Mouse (Mus musculus) megakaryocyte progenitor cell, adult 5-6 weeks (primary cell): Measurements from ENCODE around the gene Rreb1. TPM values are rescaled to one million over a fixed set of nuclear protein-coding genes. Genes with fewer than 3 reads are reported as not detected.
A peak's percentile ranks its signal among the peaks of the same experiment; 100 is the strongest.

ENCODE experiments used
- ATAC-seq: replicated peaks from 2 replicates; pipeline ENCODE4 v1.8.0; 2016; ENCODE audit warnings: mild to moderate bottlenecking, moderate TSS enrichment, inconsistent platforms; ENCODE audit not compliant: poor library complexity
- total RNA-seq, 2 experiments: library from RNA; stranded (forward) in 1 of 2; stranded (reverse) in 1 of 2; fragments of 157-497, 149-512 nt in 1 of 2; fragments of 200-1000 nt in 1 of 2; gene quantifications; 2 replicates each; pipeline versions ENCODE4 v1.2.3 to v1.2.4; 2015 to 2017

Rreb1 gene
- total RNA-seq, 2 experiments from 2014 or later, result 14.7 to 62.9 TPM

GRCm38 (mm10) chr13:37778594-37779231 is 513 bp downstream of the Rreb1 start:
- ATAC-seq, result peak; percentile 15; the same call in 1 of the 2 replicates

- peak; percentile 34 for ATAC-seq
Observed at GRCm38 (mm10) chr13:37779251-37779667, 1.1 kb downstream of the Rreb1 start.

GRCm38 (mm10) chr13:37781557-37781956 is 3.4 kb downstream of the Rreb1 start:
- no peak for ATAC-seq

- ATAC-seq, result no peak
Observed at GRCm38 (mm10) chr13:37782144-37782543, 3.9 kb downstream of the Rreb1 start.

GRCm38 (mm10) chr13:37783676-37784075 is 5.5 kb downstream of the Rreb1 start:
- no peak for ATAC-seq

GRCm38 (mm10) chr13:37784226-37784625 is 6.0 kb downstream of the Rreb1 start:
- peak; percentile 94 for ATAC-seq

GRCm38 (mm10) chr13:37792739-37793336 is 14.6 kb downstream of the Rreb1 start:
- ATAC-seq, result no peak

GRCm38 (mm10) chr13:37798811-37799210 is 20.6 kb downstream of the Rreb1 start:
- no peak for ATAC-seq

GRCm38 (mm10) chr13:37799413-37799812 is 21.2 kb downstream of the Rreb1 start:
- no peak for ATAC-seq

- ATAC-seq, result peak; percentile 87
Observed at GRCm38 (mm10) chr13:37801101-37802075, 23.2 kb downstream of the Rreb1 start.

- ATAC-seq, result 0 out of 2 replicates have a peak, but pooled peaks have one; percentile 5
Observed at GRCm38 (mm10) chr13:37802246-37803003, 24.2 kb downstream of the Rreb1 start.

- ATAC-seq, result peak; percentile 17; the same call in 1 of the 2 replicates
Observed at GRCm38 (mm10) chr13:37803244-37803643, 25.0 kb downstream of the Rreb1 start.

GRCm38 (mm10) chr13:37804023-37804422 is 25.8 kb downstream of the Rreb1 start:
- ATAC-seq, result no peak

GRCm38 (mm10) chr13:37815001-37815400 is 36.8 kb downstream of the Rreb1 start:
- no peak for ATAC-seq

GRCm38 (mm10) chr13:37816736-37817135 is 38.5 kb downstream of the Rreb1 start:
- ATAC-seq, result no peak

- peak; percentile 65 for ATAC-seq
Observed at GRCm38 (mm10) chr13:37821413-37821812, 43.2 kb downstream of the Rreb1 start.

- ATAC-seq, result no peak
Observed at GRCm38 (mm10) chr13:37824331-37824920, 46.2 kb downstream of the Rreb1 start.

- peak; percentile 35 for ATAC-seq
Observed at GRCm38 (mm10) chr13:37824956-37825645, 46.9 kb downstream of the Rreb1 start.

- ATAC-seq, result peak; percentile 49
Observed at GRCm38 (mm10) chr13:37825646-37826280, 47.6 kb downstream of the Rreb1 start.
